Mouse (Mus musculus): ENCODE measurements around the gene Map4.
"Not testable (repeated sequence)": the region's sequence is repeated elsewhere in the genome, so short reads cannot be mapped to it uniquely, and the experiment has no call there.

Map4 gene

DNA sequence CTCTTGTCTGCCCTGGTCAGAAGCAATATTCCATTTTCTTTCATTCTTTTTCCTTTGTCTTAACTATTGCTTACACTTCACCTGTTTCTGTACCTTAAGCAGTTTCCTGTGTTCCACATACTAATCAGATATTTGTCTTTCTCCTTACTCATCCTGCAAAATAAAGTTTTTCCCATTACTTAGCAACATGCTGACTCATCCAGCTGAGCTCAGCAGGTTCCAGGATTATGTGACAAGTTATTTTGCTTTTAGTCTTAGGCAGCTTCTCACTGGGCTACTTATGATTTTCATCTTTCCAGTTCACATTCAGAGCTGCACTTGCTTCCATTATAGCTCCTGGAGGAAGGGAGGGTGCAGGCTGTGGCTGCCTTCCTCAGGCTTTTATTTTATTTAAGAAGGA is 133.4 kb downstream of the Map4 start:
- no peak for DNase-seq (ENCODE audit: low spot score)

DNA sequence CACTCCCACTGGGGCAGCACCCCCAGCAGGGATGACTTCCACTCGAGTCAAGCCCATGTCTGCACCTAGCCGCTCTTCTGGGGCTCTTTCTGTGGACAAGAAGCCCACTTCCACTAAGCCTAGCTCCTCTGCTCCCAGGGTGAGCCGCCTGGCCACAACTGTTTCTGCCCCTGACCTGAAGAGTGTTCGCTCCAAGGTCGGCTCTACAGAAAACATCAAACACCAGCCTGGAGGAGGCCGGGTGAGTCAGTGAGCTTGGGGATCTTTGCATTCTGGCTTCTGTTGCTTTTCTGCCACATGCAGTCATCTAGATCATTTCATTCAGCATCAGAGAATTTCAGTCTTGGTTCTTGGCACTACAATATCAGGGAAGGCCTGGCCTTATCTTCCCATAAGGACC is 137.5 kb downstream of the Map4 start:
- DNase-seq (ENCODE audit: low spot score): no peak

DNA sequence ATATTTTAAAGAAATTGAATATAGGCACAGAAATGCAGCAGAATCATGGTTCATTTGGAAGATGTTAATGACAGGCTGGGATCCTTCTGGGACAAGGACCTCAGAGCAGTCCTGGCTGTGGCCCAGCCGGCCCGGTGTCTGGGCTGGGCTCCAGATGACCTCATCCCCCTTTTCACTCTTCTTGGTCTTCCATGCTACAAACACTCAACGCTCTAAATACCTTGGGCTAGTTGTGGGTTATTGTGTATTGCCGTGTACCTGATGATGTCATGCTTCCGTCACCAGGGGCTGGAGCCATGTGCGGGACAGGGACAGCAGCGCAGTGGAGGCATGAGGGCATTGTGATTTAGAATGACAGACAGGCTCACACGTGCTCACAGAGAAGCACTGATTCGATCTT is 139.1 kb downstream of the Map4 start:
- DNase-seq (ENCODE audit: low spot score): peak; percentile 70

DNA sequence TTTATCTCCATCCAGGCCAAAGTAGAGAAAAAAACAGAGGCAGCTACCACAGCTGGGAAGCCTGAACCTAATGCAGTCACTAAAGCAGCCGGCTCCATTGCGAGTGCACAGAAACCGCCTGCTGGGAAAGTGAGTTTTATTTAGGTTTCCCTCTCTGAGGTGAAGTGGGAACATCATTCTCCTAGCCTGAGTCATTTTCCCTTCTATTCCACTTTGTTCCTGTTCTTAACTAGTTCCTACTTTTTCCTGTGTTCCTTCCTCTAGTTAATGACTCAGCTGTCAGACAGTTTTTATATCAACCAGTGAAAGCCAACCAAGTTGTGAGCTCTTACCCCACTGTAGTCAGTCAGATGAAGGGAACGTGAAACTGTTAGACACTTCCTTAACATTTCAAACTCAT is 139.8 kb downstream of the Map4 start:
- no peak for DNase-seq (ENCODE audit: low spot score)

DNA sequence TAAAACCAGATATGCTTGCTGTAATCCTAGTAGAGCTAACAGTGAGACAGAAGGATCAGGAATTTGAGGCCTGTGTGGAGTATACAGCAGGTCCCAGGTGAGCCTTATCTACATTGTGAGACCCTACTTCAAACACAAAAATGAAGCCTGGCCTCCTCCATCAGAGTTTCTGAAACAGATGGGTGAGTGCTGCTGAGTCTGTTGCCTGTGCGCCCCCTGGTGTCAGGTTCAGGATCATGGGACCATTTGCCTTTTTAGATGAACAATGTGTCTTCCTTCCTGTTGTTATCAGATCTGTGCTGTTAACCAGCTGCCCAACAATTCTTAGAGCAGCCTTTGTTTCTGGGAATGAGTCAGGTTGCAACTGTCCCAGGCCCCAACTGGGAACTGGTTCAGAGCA is 140.6 kb downstream of the Map4 start:
- DNase-seq (ENCODE audit: low spot score): peak; percentile 87

DNA sequence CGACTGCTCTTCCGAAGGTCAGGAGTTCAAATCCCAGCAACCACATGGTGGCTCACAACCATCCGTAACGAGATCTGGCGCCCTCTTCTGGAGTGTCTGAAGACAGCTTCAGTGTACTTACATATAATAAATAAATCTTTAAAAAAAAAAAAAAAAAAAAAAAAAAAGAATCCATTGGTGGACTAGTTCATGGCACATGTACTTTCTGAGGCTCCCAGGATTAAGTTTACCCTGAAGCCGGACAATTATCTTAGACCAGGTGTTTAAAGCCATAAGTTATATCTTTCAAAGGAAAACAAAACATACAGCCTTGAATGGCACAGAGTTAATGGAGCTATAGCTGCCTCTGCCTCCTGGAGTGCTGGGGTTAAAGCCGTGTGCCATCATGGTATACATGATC is 145.2 kb downstream of the Map4 start:
- not testable (repeated sequence) for DNase-seq (ENCODE audit: low spot score)

DNA sequence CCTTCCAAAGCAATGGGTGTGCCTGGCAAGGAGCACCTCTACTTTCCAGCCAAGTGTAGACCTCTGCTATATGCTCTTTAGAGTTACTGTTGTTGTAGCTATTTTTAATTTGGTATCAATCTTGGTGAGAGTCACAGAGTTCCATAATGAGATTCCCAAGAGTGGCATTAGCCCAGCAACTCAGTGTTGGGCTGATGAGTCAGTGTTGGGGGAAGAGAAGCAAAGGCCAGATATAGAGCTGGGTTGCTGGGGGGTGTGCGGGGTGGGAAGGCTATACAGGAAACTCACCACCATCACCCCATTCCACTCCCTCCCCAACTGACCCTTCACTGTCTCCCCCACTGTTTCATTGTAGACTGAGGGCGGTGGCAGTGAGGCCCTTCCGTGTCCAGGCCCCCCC is 149.8 kb downstream of the Map4 start:
- DNase-seq (ENCODE audit: low spot score): no peak

DNA sequence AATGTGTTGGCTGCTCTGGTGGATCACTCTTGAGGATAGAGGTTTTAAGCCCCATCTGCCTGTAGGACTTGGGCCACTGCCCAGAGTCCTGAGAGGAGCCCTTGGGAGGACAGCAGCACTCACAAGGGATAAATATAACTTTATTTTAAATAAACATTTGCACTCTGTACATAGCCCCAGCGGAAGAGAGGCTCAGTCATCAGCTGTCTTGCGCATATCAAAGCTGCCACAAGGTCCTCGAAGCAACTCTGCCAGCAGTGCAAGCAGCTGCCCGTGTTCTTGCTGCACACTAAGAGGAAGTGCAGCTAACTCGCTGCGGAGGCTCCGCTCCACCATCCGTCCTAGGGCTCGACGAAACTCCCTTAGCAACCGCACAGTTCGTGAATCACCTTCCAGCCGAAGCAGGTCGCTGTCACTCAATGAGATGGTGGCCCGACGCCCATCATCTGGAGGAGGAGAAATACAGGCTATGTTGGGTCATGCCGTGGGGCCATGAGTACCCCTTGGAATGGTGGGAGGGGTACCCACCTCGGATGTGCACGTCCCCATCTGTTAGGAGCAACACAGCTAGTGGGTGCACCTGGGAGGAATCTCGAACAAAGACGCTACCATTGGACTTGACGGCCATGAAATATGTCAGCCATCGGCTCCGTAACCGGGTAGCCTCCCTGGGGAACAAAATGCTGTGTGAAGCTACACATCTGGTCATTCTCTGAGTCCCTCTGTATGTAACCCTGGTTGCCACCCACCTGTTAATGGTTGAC is 153.1 kb downstream of the Map4 start:
- DNase-seq (ENCODE audit: low spot score): peak; percentile 76

DNA sequence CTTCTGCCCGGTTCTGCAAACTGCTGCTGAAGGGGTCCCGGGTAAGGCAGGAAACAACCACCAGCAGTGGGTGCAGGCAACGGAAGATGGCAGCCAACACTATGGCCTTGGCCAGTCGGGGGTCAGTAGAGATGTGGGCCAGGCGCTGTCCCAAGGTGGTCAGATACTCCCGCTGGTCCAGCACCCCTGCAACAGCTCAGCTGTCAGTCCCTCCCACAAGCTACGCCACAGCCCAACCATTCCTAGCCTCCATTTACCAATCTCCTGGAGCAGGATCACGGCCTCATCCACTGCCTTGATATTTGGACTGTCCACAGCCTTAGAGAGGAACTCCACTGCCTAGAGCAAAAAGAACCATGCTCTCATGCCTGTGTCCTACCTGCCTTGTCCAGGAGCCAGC is 154.4 kb downstream of the Map4 start:
- DNase-seq (ENCODE audit: low spot score): no peak

DNA sequence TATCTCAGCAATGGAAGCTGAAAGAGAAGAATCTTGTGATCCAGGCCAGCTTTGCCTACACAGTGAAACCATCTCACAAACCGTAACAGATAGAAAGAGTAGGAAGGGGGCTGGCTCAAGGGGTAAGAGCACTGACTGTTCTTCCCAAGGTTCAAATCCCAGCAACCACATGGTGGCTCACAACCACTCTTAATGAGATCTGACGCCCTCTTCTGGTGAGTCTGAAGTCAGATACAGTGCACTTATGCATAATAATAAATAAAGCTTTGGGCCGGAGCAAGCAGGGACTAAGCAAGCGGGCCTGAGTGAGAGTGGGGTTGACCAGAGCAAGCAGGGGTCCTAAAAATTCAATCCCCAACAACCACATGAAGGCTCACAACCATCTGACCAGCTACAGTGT is 162.0 kb downstream of the Map4 start:
- DNase-seq (ENCODE audit: low spot score): no peak

DNA sequence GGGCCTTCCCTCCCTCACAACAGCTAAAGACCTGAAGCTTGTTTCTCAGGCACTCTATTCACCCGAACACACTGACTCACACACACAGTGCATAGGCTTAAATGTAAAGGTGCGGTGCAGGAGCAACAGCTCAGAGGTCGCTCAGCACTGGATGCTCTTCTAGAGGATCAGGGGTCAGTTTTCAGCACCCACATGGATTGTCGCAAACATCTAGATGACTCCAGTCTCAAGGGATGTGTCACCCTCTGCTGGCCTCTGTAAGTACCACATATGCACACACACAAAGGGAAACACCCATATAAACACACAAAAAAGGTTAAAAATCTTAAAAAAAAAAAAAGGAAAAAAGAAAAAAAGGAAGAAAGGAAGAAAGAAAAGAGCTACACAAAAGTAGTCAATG is 163.5 kb downstream of the Map4 start:
- DNase-seq (ENCODE audit: low spot score): no peak

DNA sequence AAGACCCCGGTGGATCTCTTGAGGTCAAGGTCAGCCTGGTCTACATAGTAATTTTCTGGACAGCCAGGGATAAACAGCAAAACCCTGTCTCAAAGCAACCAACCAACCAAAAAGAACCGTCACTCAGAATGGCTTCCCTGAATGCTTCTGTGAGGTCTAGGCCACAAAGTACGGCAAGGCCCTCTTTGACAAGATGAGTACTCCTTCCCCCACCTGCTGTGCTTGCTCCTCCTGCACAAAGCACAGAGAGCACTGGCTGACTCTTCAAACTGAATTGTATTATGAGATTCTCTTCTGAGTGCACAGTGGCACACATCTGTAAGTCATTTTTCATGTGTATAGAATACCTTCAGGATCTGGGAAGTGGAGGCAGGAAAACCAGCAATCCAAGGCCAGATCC is 166.5 kb downstream of the Map4 start:
- DNase-seq (ENCODE audit: low spot score): no peak

DNA sequence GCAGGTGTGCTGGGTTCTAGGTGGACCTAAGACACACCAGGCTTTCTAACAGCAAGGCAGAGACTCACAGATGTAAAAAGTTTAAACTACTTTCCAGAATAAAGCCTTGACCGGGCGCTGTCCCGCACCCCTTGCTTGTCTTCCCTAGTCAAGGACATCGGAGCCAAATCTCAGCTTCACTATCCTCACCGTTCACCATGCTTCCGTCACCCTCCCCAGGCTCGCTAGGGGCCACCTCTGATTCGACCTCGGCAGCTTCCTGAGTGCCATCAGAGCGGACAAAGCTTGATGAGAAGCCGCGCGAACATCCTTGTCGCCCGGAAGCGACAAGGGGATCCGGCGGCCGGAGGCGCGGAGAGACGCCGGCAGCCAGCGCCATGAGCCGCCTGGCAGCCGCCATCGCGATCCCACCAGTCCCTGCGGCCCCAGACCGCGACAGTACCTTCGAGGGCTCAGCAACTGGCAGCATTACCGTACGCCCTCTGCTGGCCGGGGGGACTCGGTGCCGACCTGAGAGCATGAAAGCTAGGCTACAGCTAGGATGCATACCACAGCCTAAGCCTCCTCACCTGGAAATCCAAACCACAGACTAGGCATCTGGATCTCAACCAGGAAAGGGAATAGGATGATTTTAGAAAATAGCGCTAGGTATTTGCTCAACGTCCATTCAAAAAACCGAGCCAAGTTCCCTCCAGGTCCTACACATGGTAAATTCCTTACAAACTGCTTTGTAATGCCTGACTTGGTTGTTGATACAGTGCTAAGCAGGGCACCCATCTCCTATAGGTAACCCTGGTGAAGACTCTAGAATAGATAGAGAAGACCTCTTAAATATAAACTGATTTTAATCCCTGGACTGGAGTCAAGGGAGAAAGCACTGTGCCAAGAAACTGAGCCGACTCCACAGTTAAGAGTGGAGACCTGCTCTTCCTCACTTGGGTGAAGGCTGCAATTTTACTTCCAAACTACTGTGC is 169.7 kb downstream of the Map4 start:
- DNase-seq (ENCODE audit: low spot score): peak; percentile 92

DNA sequence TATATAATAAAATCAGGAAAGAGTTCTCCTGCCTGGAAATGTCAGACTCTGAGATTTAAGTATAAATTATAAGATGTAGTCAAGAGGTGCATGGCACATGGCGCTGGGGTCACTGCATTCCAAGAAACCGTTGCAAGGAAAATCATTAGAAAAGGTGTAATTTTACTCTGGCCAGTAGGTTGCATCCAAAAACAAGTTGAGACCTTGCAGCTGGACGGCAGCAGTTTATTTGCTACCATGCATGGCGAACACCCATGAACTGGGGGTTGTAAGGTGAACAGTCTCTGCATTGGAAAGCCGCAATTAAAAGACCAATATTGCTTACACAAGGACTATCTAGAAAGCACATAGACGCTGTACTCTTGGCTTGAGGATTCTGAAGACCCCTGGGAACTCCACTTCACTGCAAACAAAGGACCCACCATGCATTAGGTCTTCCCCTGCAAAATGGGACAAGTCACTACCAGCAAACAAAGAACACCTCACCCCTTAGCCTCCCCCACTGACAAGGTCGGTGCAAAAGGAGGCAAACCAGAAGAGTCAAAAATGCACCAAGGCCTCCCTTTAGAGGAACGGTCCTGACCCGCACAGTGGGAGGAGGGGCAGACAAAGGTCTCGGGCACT is 185.2 kb downstream of the Map4 start:
- peak; percentile 45 for DNase-seq (ENCODE audit: low spot score)

DNA sequence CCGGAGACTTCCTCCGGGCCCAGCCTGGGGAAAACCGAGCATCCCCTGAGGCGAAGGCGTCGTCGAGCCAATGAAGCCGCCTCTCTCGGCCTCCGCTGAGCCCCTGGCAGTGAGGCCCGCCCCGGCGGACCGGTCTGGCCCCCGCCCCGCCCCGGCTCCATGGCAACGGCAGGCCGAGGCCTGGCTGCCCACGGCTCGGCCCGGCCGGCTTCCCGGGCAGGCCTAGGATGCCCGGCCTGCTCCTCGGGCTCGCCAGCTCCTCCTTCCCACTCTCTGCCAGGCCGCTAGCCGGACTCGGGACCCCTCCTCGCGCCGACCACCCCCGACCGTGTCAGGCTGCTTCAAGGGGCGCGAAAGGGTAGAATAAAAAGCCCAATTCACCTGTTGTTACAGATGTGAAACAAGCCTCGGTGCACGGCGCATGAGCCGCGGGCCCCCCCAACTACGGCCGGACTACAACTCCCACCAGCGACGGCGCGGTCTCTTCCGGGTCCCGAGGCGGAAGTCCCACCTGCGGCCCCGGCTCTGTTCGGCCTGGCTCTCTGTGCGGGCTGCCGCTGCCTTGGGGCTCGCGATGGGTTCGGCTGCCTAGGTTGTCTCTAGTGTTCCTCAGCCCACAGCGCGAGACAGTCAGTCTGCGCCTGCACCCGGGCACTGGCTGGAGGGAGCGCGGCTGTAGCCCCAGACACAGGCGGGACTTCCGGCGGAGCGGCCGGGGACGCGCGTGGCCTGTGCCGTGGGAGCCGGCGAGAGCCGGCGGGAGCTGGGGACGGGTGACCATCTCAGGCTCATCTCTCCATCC is 185.9 kb downstream of the Map4 start, which contains the start of gene Smarcc1:
Smarcc1 (plus strand) TSS at position 732 of the 802 bp plus-strand sequence.
- peak; percentile 92 for DNase-seq (ENCODE audit: low spot score)

DNA sequence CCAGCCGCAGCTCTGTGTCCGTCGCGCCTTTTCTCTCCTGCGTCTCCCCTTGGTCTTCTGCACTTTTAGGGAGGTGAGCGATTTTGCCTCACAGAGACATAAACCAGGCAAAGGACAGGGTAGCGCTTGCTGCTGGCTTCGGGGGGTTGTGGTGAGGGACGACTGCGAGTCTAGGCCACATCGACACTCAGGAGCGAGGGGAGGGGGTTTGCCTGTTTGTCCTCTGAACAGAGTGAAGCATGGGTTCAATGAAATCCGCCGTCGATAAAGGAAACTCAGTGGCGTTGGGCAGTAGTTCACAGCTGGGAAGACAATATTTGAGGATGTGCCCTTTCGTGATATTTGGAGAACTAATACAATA is 186.5 kb downstream of the Map4 start, which contains the start of gene Dhx30:
Dhx30 (minus strand) TSS at position 52 of the 361 bp plus-strand sequence.
- DNase-seq (ENCODE audit: low spot score): no peak

DNA sequence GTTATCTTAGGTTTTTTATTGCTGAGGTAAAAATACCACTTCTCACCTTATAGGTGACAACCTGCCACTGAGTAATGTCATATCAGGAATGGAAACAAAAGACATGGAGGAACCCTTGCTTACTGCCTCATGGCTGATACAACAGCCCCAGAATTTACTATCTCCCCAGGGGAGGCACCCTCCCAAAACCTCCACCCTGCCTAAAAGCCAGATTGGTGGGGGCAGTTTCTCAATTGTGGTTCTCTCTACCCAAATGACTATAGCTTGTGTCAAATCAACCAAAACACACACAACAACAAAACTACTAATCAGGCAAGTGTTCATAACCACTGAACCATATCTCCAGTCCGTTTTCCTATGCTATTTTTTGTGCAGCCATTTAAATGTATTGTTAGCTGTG is 187.0 kb downstream of the Map4 start:
- DNase-seq (ENCODE audit: low spot score): no peak

DNA sequence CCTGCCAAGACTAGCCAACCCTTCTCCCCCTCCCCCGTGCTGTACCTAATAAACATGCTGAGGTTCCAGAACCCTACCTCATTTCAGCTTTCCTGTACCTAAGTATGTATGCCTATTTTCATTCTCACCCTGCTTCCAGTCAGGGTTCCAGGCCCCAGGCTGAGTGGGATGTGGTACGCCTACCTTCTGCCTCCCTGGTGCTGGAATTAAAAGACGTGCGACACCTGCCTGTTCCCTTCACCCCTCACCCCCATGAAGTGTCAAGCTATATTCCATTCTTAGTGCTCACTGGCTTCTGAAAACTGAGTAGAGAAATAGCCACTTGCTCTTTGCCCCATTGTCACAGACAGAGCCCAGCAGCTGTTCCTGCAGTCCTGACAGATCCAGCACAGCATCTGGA is 190.2 kb downstream of the Map4 start:
- DNase-seq (ENCODE audit: low spot score): no peak

DNA sequence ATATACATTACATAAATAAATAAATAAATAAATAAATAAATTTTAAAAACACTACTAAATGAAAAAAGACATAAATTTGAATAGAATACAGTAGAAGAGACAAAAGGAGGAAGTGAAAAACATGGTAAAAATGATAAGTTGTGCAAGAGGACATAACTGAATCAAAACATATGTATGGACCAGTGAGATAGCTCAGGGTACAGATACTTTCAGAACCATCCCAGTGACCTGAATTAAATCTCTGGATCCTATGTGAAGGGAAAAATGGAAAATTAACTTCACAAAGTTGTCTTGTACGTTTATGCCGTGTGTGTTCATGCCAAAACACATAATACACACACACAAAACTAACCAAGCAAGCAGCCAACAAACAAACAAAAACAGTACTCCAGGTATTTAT is 192.1 kb downstream of the Map4 start:
- DNase-seq (ENCODE audit: low spot score): no peak

DNA sequence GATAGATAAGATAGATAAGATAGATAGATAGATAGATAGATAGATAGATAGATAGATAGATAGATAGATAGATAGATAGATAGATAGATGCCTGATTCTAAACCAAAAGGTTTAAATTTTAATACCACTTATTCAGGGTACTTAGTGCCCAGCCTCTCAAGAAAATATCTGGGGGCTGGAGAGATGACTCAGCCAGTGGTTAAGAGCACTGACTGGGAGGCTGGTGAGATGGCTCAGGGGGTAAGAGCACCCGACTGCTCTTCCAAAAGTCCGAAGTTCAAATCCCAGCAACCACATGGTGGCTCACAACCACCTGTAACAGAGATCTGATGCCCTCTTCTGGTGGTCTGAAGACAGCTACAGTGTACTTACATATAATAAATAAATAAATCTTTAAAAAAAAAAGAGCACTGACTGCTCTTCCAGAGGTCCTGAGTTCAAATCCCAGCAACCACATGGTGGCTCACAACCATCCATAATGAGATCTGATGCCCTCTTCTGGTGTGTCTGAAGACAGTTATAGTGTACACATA is 192.8 kb downstream of the Map4 start:
- not testable (repeated sequence) for DNase-seq (ENCODE audit: low spot score)

DNA sequence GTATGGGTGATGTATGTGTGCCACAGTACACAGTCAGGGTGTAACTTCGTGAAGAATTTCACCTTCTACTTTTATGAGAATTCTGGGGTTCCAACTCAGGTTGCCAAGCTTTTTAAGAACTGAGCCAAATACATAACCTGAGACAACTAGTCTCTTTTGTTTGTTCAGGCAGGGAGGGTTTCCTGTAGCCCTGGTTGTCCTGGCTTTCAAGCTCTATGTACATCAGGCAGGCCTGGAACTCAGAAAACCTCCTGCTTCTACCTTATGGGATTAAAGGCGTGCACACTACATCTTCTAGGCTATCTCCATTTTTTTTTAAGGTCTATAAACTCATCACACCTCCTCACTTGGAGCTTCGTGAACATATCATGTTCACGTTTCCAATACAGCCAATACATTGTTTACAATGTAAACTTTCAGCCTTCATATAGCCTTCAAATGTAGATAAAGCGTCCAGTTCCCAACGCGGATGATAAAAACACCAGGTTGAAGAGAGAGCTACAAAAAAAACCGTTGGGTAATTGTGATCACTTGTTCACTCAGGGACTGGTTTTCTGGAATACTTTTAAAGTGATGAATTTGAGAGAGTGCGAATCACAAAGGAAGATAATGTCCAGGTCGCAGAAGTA is 199.8 kb downstream of the Map4 start:
- DNase-seq (ENCODE audit: low spot score): peak; percentile 13

All from MN1 (cell line).